Mouse (Mus musculus): ENCODE results near the gene Slc28a3. TPM values are rescaled to one million over a fixed set of nuclear protein-coding genes. Genes with fewer than 3 reads are reported as not detected.

Gene Slc28a3
- total RNA-seq, 2 experiments from 2014 or later, result 0.07 to 0.85 TPM

GRCm38 (mm10) chr13:58523011-58523760, 87.5 kb downstream of the Slc28a3 start:
- DNase-seq (ENCODE audit: low spot score in 2 of 2), result no peak

DNA sequence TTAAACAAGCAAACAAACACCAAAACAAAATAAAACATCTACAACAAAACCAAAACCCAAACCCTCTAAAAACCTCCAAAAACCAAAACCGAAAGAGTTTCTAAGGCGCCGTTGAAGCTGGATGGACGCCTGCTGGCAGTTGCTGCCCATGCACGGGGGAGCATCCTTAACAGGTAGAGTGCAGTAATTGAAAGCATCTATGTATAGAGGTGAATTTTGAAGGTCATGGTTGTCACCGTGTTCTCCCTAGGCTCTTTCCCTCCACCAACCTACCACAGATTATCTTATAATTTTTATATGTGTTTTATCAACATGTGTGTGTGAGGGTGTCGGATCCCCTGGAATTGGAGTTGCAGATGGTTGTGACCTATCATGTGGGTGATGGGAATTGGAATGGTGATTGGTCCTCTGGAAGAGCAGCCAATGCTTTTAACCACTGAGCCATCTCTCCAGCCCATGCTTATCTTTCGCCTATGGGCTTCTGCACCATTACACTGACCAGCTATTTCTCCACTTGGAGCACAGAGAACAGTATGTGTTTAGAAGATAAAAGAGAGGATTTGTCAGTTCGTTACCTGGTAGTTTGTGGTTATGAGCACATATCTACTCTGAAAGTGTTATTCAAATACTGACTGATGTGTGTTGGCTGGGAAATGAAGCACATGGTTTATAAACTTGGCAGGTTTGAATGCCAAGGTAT, 89.2 kb downstream of the Slc28a3 start:
- no peak for DNase-seq (ENCODE audit: low spot score in 2 of 2)

DNA sequence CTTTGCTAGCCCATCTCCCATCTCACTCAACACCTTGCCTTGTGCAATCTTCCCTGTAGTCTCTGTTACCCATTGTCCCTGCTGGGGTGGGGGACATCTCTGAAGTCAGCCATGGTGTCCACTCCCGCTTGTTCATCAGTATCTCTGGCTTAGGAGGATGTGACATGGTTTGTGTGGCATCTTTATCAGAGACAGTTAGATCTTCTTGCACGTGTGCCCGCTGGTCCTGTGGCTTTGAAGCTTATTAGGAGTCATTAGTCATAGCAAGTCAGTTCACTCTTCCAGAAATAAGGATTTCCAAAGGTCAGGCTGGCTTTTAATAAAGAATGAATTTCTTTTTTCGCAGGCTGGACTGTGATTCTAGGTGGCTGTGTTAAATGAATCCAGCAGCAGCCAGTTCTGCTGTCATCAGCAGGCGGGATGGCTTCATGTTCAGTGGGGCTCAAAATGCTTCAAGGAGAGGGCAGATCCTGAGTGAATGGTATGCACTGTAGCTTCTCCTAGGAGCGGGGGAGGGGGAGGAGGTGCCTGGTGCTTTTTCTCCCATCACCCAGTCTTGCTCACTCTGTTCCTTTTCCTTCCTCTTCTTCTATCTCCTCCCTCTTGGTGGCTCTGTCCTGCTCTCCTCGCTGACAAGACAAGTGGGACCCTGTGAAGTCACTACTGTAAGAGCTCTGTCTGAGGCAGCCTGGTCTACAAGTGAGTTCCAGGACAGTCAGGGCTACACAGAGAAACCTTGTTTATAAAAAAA, 89.9 kb downstream of the Slc28a3 start:
- no peak for DNase-seq (ENCODE audit: low spot score in 2 of 2)

DNA sequence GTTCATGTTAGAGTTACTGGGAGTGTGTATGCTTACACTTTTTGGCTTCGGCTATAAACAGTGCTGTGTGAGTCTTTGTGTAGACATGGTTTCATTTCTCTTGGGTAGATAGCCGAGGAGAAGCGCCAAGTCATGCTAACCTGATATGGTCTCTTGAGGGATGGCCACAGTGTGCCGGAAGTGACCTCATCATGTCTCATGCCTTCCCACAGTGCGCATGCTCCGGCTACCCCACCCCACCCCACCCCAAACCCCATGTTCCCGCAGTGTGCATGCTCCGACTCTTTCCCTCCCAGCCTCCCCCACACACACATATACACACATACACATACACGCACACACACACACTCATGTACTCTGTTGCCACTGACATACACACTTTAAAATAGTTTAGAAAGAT, 90.6 kb downstream of the Slc28a3 start:
- DNase-seq (ENCODE audit: low spot score in 2 of 2), result no peak

GRCm38 (mm10) chr13:58516277-58516676, 94.4 kb downstream of the Slc28a3 start:
- no peak for DNase-seq (ENCODE audit: low spot score in 2 of 2)

DNA sequence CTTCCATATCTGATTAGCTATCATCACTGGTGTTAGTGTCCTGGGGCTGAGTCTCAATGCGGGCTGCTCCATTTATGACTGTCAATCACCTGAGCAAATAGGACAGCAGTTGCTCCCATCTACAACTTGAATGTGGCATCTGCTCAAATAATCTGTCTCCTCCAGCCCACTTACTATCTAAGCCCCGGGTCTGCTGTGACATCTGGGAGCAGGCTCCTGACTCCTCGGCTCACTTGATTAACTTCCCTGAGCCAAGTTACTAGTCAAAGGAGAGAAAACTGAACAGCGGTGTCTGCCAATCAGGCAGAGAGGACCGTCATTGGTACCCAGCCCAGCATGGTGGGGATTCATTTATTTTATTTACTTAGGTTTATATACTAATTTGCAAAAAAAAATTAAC, 95.0 kb downstream of the Slc28a3 start:
- DNase-seq (ENCODE audit: low spot score in 2 of 2), result no peak

- no peak for DNase-seq (ENCODE audit: low spot score in 2 of 2)
Measured at GRCm38 (mm10) chr13:58514147-58514727, 96.4 kb downstream of the Slc28a3 start.

DNA sequence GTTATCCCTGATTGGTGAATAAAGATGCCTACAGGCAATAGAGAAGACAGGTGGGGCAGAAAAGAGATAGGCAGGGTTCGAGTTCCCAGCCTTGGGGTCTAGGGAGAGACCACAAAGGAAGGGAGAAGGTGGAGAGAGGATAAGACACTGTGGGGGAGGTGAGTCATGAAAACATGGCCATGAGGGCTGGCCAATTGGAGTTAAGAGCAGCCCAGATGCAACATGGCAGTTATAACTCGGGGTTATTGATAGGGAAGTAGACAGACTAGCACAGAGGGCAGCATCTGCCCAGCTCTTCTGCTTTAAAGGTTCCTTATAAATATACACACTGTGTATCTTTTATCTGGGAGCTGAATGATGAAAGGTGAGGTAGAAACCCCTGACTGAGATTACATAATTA, 98.8 kb downstream of the Slc28a3 start:
- DNase-seq (ENCODE audit: low spot score in 2 of 2), result no peak

DNA sequence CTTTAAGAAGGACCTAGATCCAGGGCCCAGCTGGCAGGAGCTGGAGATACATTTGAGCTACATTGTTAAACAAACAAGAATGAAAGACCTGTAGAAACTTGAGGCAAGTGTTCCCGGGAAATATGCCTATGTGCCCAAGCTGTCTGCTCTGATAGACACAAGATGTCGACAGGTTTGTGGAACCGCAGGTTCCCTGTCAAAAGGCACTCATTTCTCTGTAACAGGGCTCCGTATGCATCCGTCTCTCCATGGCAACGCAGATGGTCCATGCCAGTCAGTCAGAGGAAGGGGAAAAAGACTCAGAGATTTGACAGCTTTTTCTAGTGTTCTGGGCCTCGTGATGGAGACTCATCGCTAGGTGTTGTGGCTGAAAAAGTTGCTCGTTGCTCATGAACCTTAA, 99.4 kb downstream of the Slc28a3 start:
- peak in 1 of 2 experiments; percentile 57 for DNase-seq (ENCODE audit: low spot score in 2 of 2)

GRCm38 (mm10) chr13:58509241-58509640, 101.4 kb downstream of the Slc28a3 start:
- DNase-seq (ENCODE audit: low spot score in 2 of 2), result no peak

DNA sequence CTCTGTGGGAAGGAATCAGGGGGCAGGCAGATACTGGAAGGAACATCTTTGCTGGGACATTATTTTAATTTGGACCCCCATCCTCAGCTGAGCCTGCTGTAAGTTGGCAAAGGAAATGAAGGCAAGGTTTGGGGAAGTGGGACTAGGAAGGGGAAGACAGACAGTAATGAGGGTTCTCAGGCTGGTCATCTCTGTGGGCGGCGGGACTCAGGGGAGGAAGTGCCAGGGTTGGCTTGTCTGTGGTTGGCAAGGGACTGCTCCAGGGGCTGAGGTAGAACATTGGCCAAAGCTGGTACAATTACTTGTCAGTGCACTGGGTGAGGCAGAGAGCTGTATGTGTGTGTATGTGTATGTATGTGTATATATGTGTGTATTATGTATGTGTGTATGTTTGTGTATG, 107.1 kb downstream of the Slc28a3 start:
- DNase-seq (ENCODE audit: low spot score in 2 of 2), result no peak

GRCm38 (mm10) chr13:58497809-58498208, 112.9 kb downstream of the Slc28a3 start:
- DNase-seq (ENCODE audit: low spot score in 2 of 2), result peak in 1 of 2 experiments; percentile 27

Other genes with a start within 250 kb of the Slc28a3 start
- gene 2210016F16Rik, start 225.7 kb downstream of the Slc28a3 start, total RNA-seq (2021), result 1 to 10 TPM; 5.7 to 6.3 TPM
- gene Rmi1, start 208.6 kb downstream of the Slc28a3 start, total RNA-seq (2021), result 10 to 100 TPM; 16.3 to 16.6 TPM
- 100 to 1,000 TPM; 716 to 724 TPM for gene Hnrnpk, start 207.5 kb downstream of the Slc28a3 start, total RNA-seq (2021)
- 100 to 1,000 TPM; 292 to 320 TPM for gene Ntrk2, start 195.7 kb upstream of the Slc28a3 start, total RNA-seq (2021)

Data from layer of hippocampus, postnatal 14 days (tissue).